Mouse (Mus musculus): Measurements from ENCODE around the gene Srrm3. TPM values are rescaled to one million over a fixed set of nuclear protein-coding genes. Genes with fewer than 3 reads are reported as not detected.

Gene Srrm3
- polyA plus RNA-seq, 1 experiment from 2014 or later = not detected

GRCm38 (mm10) chr5:135918059-135918437, 111.4 kb downstream of the Srrm3 start:
- no peak overlapping the region for H3K9ac ChIP-seq (replicated peaks)
- no peak overlapping the region for H3K4me3 ChIP-seq (ENCODE audit: low read depth, low read length)
- DNase-seq (no peak), ATAC-seq (no peak)
- WGBS (ENCODE audit: insufficient replicate concordance) = 85% methylated on average over 5 of the region's 5 CpGs
- H3K27ac ChIP-seq (ENCODE audit: low read depth) = no peak overlapping the region
- TF ChIP-seq EP300 (IDR thresholded peaks at IDR 0.05; ENCODE audit: low read depth) (no peak), CTCF (IDR thresholded peaks at IDR 0.05; ENCODE audit: low read depth) (no peak)
- H3K36me3 ChIP-seq (replicated peaks; ENCODE audit: insufficient read depth, low read length) = peaks cover 48% of the 10 kb centered on the region
- H3K27me3 ChIP-seq (ENCODE audit: insufficient read depth, low read length) = no peaks in the 10 kb centered on the region
- no peaks in the 10 kb centered on the region for H3K9me3 ChIP-seq (ENCODE audit: low read length)
- no peak overlapping the region for H3K4me2 ChIP-seq (ENCODE audit: low read depth, low read length)
- H3K4me1 ChIP-seq (ENCODE audit: insufficient read depth) = peaks cover 30% of the 10 kb centered on the region

GRCm38 (mm10) chr5:135918593-135918992, 111.9 kb downstream of the Srrm3 start:
- DNase-seq (no peak), ATAC-seq (no peak)
- TF ChIP-seq CTCF (IDR thresholded peaks at IDR 0.05; ENCODE audit: low read depth) = no peak
- no peak for TF ChIP-seq EP300 (IDR thresholded peaks at IDR 0.05; ENCODE audit: low read depth)
- H3K27me3 ChIP-seq (ENCODE audit: insufficient read depth, low read length) = no peaks in the 10 kb centered on the region
- no peak overlapping the region for H3K27ac ChIP-seq (ENCODE audit: low read depth)
- peaks cover 24% of the 10 kb centered on the region for H3K4me1 ChIP-seq (ENCODE audit: insufficient read depth)
- H3K9ac ChIP-seq (replicated peaks) = no peak overlapping the region
- H3K4me2 ChIP-seq (ENCODE audit: low read depth, low read length) = no peak overlapping the region
- peaks cover 48% of the 10 kb centered on the region for H3K36me3 ChIP-seq (replicated peaks; ENCODE audit: insufficient read depth, low read length)
- WGBS (ENCODE audit: insufficient replicate concordance) = 89% methylated on average over 5 of the region's 5 CpGs
- H3K4me3 ChIP-seq (ENCODE audit: low read depth, low read length) = no peak overlapping the region
- no peaks in the 10 kb centered on the region for H3K9me3 ChIP-seq (ENCODE audit: low read length)

GRCm38 (mm10) chr5:135919902-135920301, 113.2 kb downstream of the Srrm3 start:
- Histone ChIP-seq H3K9me3 (ENCODE audit: low read length) (no peaks in the 10 kb centered on the region), H3K27ac (ENCODE audit: low read depth) (no peak overlapping the region), H3K4me2 (ENCODE audit: low read depth, low read length) (no peak overlapping the region), H3K27me3 (ENCODE audit: insufficient read depth, low read length) (no peaks in the 10 kb centered on the region), H3K4me1 (ENCODE audit: insufficient read depth) (peaks cover 14% of the 10 kb centered on the region), H3K36me3 (replicated peaks; ENCODE audit: insufficient read depth, low read length) (peaks cover 52% of the 10 kb centered on the region), H3K4me3 (ENCODE audit: low read depth, low read length) (no peak overlapping the region), H3K9ac (replicated peaks) (no peak overlapping the region)
- WGBS (ENCODE audit: insufficient replicate concordance) = 85% methylated on average over 3 of the region's 3 CpGs
- TF ChIP-seq CTCF (IDR thresholded peaks at IDR 0.05; ENCODE audit: low read depth) = no peak
- TF ChIP-seq EP300 (IDR thresholded peaks at IDR 0.05; ENCODE audit: low read depth) = no peak
- no peak for DNase-seq
- ATAC-seq = no peak

GRCm38 (mm10) chr5:135923901-135924300, 117.2 kb downstream of the Srrm3 start:
- Histone ChIP-seq H3K9ac (replicated peaks) (no peak overlapping the region), H3K4me2 (ENCODE audit: low read depth, low read length) (no peak overlapping the region), H3K27ac (ENCODE audit: low read depth) (no peak overlapping the region), H3K4me1 (ENCODE audit: insufficient read depth) (peaks cover 3% of the 10 kb centered on the region; the same call in 1 of the 2 replicates), H3K27me3 (ENCODE audit: insufficient read depth, low read length) (no peaks in the 10 kb centered on the region), H3K36me3 (replicated peaks; ENCODE audit: insufficient read depth, low read length) (peaks cover 65% of the 10 kb centered on the region), H3K4me3 (ENCODE audit: low read depth, low read length) (no peak overlapping the region), H3K9me3 (ENCODE audit: low read length) (no peaks in the 10 kb centered on the region)
- TF ChIP-seq EP300 (IDR thresholded peaks at IDR 0.05; ENCODE audit: low read depth) (no peak), CTCF (IDR thresholded peaks at IDR 0.05; ENCODE audit: low read depth) (no peak)
- DNase-seq (no peak), ATAC-seq (no peak)
- 92% methylated on average over 7 of the region's 7 CpGs for WGBS (ENCODE audit: insufficient replicate concordance)

Small RNA genes lying within 50 kb of the gene (microRNA-seq; reads per million reads assigned to microRNA genes)
- gene Gm23268 = not detected

Other genes starting within 250 kb of the Srrm3 start
- not detected in 2 replicates for gene Ccl26, start 243.3 kb upstream of the Srrm3 start, polyA plus RNA-seq (2015; fragmentation: Nextera tagmentation; extraction: Ambion mirVana)
- gene Ccl24, start 233.8 kb upstream of the Srrm3 start, polyA plus RNA-seq (2015; fragmentation: Nextera tagmentation; extraction: Ambion mirVana) = 25.6 and 28.4 TPM in 2 replicates
- 22.6 and 28.3 TPM in 2 replicates for gene Rhbdd2, start 174.3 kb upstream of the Srrm3 start, polyA plus RNA-seq (2015; fragmentation: Nextera tagmentation; extraction: Ambion mirVana)
- gene Por, start 136.9 kb upstream of the Srrm3 start, polyA plus RNA-seq (2015; fragmentation: Nextera tagmentation; extraction: Ambion mirVana) = 302 and 303 TPM in 2 replicates
- 80.8 and 82.7 TPM in 2 replicates for gene Tmem120a, start 62.4 kb upstream of the Srrm3 start, polyA plus RNA-seq (2015; fragmentation: Nextera tagmentation; extraction: Ambion mirVana)
- 0.46 and 0.49 TPM in 2 replicates for gene Styxl1, start 28.5 kb upstream of the Srrm3 start, polyA plus RNA-seq (2015; fragmentation: Nextera tagmentation; extraction: Ambion mirVana)
- gene Mdh2, start 28.4 kb upstream of the Srrm3 start, polyA plus RNA-seq (2015; fragmentation: Nextera tagmentation; extraction: Ambion mirVana) = 296 and 319 TPM in 2 replicates
- 4.5 and 9.1 TPM in 2 replicates for gene Hspb1, start 81.0 kb downstream of the Srrm3 start, polyA plus RNA-seq (2015; fragmentation: Nextera tagmentation; extraction: Ambion mirVana)
- gene Ywhag, start 127.7 kb downstream of the Srrm3 start, polyA plus RNA-seq (2015; fragmentation: Nextera tagmentation; extraction: Ambion mirVana) = 56.7 and 66.8 TPM in 2 replicates
- gene Ssc4d, start 167.6 kb downstream of the Srrm3 start, polyA plus RNA-seq (2015; fragmentation: Nextera tagmentation; extraction: Ambion mirVana) = 1.7 and 1.9 TPM in 2 replicates
- gene Zp3, start 173.2 kb downstream of the Srrm3 start, polyA plus RNA-seq (2015; fragmentation: Nextera tagmentation; extraction: Ambion mirVana) = not detected in 2 replicates
- gene Dtx2, start 187.9 kb downstream of the Srrm3 start, polyA plus RNA-seq (2015; fragmentation: Nextera tagmentation; extraction: Ambion mirVana) = 4.8 and 4.9 TPM in 2 replicates
- gene Upk3b, start 231.6 kb downstream of the Srrm3 start, polyA plus RNA-seq (2015; fragmentation: Nextera tagmentation; extraction: Ambion mirVana) = 4.0 and 4.7 TPM in 2 replicates
- gene Upk3bl, start 247.6 kb downstream of the Srrm3 start, polyA plus RNA-seq (2015; fragmentation: Nextera tagmentation; extraction: Ambion mirVana) = not detected in 2 replicates

Data from liver, postnatal 0 days (tissue).